Mouse (Mus musculus) bone marrow, adult 2 months (tissue): ENCODE measurements at regions not wholly inside any gene's neighbourhood (a gene's known extent, or its start where the extent isn't known, plus 50 kb on each side); places are given as distances from the start of the nearest gene placed in this dataset.

Source experiments
- H3K27ac ChIP-seq: fragments of 200-500 bp; 2 replicates; pipeline ENCODE4 v1.5.1; 2012; ENCODE audit warnings: low read depth, mild to moderate bottlenecking, control low read depth, inconsistent platforms, low read length; ENCODE audit not compliant: control insufficient read depth, poor library complexity, insufficient read depth
- H3K4me1 ChIP-seq: fragments of 200-500 bp; 2 replicates; pipeline ENCODE4 v1.6.1; 2011; ENCODE audit warnings: low read length; ENCODE audit not compliant: control insufficient read depth, insufficient read depth
- H3K4me3 ChIP-seq: fragments of 200-500 bp; replicated peaks from 2 replicates; pipeline ENCODE3; 2011; ENCODE audit warnings: mild to moderate bottlenecking, low read depth, low read length, control low read depth; ENCODE audit not compliant: control insufficient read depth
- CTCF ChIP-seq: fragments of 200-500 bp; IDR thresholded peaks from 2 replicates; pipeline ENCODE4 v1.5.1; 2011; ENCODE audit warnings: low read length, control low read depth; ENCODE audit not compliant: control insufficient read depth, insufficient read depth
- POLR2A ChIP-seq: fragments of 200-500 bp; IDR thresholded peaks from 2 replicates; pipeline ENCODE4 v1.6.1; 2011; ENCODE audit warnings: low read depth, mild to moderate bottlenecking, control low read depth, low read length, borderline replicate concordance; ENCODE audit not compliant: control insufficient read depth
- WGBS: fragments of 180-500 bp; shearing (Covaris S2); methylation state at CpG from one replicate; pipeline ENCODE4 v1.1.7; 2018; 5-methylcytosine and 5-hydroxymethylcytosine counted together

- no peak overlapping the region for H3K4me3 ChIP-seq
- H3K4me1 ChIP-seq, result no peaks in the 10 kb centered on the region
- TF ChIP-seq POLR2A, result no peak
- no peak for TF ChIP-seq CTCF
- H3K27ac ChIP-seq, result no peak overlapping the region
- WGBS, result 70% methylated on average over 2 of the region's 2 CpGs
Observed at GRCm38 (mm10) chr13:99741981-99742380, 158.9 kb downstream of the Cartpt start.

GRCm38 (mm10) chr13:99739420-99739819 is 161.5 kb downstream of the Cartpt start:
- no peak overlapping the region for H3K27ac ChIP-seq
- TF ChIP-seq POLR2A (no peak), CTCF (no peak)
- WGBS, result 62% methylated on average over 1 of the region's 1 CpGs
- H3K4me3 ChIP-seq, result no peak overlapping the region
- no peaks in the 10 kb centered on the region for H3K4me1 ChIP-seq

GRCm38 (mm10) chr13:99737271-99737670 is 163.6 kb downstream of the Cartpt start:
- Histone ChIP-seq H3K27ac (no peak overlapping the region), H3K4me1 (no peaks in the 10 kb centered on the region), H3K4me3 (no peak overlapping the region)
- WGBS, result 66% methylated on average over 3 of the region's 3 CpGs
- TF ChIP-seq POLR2A (no peak), CTCF (no peak)

- H3K4me3 ChIP-seq, result no peak overlapping the region
- no peaks in the 10 kb centered on the region for H3K4me1 ChIP-seq
- WGBS, result 59% methylated on average over 5 of the region's 5 CpGs
- TF ChIP-seq POLR2A (no peak), CTCF (no peak)
- H3K27ac ChIP-seq, result no peak overlapping the region
Observed at GRCm38 (mm10) chr13:99729145-99729544, 171.7 kb downstream of the Cartpt start.

GRCm38 (mm10) chr13:99724245-99724644 is 176.6 kb downstream of the Cartpt start:
- Histone ChIP-seq H3K4me1 (no peaks in the 10 kb centered on the region), H3K27ac (no peak overlapping the region), H3K4me3 (no peak overlapping the region)
- WGBS, result 63% methylated on average over 7 of the region's 7 CpGs
- no peak for TF ChIP-seq CTCF
- TF ChIP-seq POLR2A, result no peak

GRCm38 (mm10) chr13:99723237-99723981 is 177.5 kb downstream of the Cartpt start:
- H3K27ac ChIP-seq, result no peak overlapping the region
- WGBS, result 86% methylated on average over 5 of the region's 5 CpGs
- no peaks in the 10 kb centered on the region for H3K4me1 ChIP-seq
- TF ChIP-seq POLR2A (no peak), CTCF (no peak)
- no peak overlapping the region for H3K4me3 ChIP-seq

- no peaks in the 10 kb centered on the region for H3K4me1 ChIP-seq
- H3K4me3 ChIP-seq, result no peak overlapping the region
- H3K27ac ChIP-seq, result no peak overlapping the region
- no peak for TF ChIP-seq POLR2A
- TF ChIP-seq CTCF, result no peak
- WGBS, result 73% methylated on average over 3 of the region's 3 CpGs
Observed at GRCm38 (mm10) chr13:99720566-99720965, 180.3 kb downstream of the Cartpt start.

- TF ChIP-seq POLR2A (no peak), CTCF (no peak)
- Histone ChIP-seq H3K4me3 (no peak overlapping the region), H3K27ac (no peak overlapping the region), H3K4me1 (no peaks in the 10 kb centered on the region)
- WGBS, result 46% methylated on average over 3 of the region's 3 CpGs
Observed at GRCm38 (mm10) chr13:99696559-99696890, 180.2 kb upstream of the Map1b start.
